Mouse (Mus musculus): ENCODE measurements around the gene Grip2.
A peak's percentile ranks its signal among the peaks of the same experiment; 100 is the strongest.

Gene Grip2

GRCm38 (mm10) chr6:91827016-91827570 is at the start of gene Grip2:
Gene Grip2, minus strand, starts transcription at chr6:91827250.
- no peak for DNase-seq (ENCODE audit: low read depth, low spot score)

- DNase-seq (ENCODE audit: low read depth, low spot score) = no peak
Observed at GRCm38 (mm10) chr6:91872781-91873180, 45.7 kb upstream of the Grip2 start.

GRCm38 (mm10) chr6:91868091-91868490 is 41.0 kb upstream of the Grip2 start:
- no peak for DNase-seq (ENCODE audit: low read depth, low spot score)

GRCm38 (mm10) chr6:91865601-91866000 is 38.6 kb upstream of the Grip2 start:
- DNase-seq (ENCODE audit: low read depth, low spot score) = no peak

- no peak for DNase-seq (ENCODE audit: low read depth, low spot score)
Observed at GRCm38 (mm10) chr6:91864595-91864994, 37.5 kb upstream of the Grip2 start.

GRCm38 (mm10) chr6:91862848-91863247 is 35.8 kb upstream of the Grip2 start:
- DNase-seq (ENCODE audit: low read depth, low spot score) = no peak

- DNase-seq (ENCODE audit: low read depth, low spot score) = no peak
Observed at GRCm38 (mm10) chr6:91858339-91858738, 31.3 kb upstream of the Grip2 start.

- peak; percentile 66 for DNase-seq (ENCODE audit: low read depth, low spot score)
Observed at GRCm38 (mm10) chr6:91852550-91852949, 25.5 kb upstream of the Grip2 start.

- DNase-seq (ENCODE audit: low read depth, low spot score) = no peak
Observed at GRCm38 (mm10) chr6:91843628-91844153, 16.6 kb upstream of the Grip2 start.

- no peak for DNase-seq (ENCODE audit: low read depth, low spot score)
Observed at GRCm38 (mm10) chr6:91842897-91843627, 16.0 kb upstream of the Grip2 start.

GRCm38 (mm10) chr6:91839010-91839871 is 12.2 kb upstream of the Grip2 start:
- peak; percentile 75 for DNase-seq (ENCODE audit: low read depth, low spot score)

GRCm38 (mm10) chr6:91832863-91833440 is 5.9 kb upstream of the Grip2 start:
- no peak for DNase-seq (ENCODE audit: low read depth, low spot score)

- DNase-seq (ENCODE audit: low read depth, low spot score) = no peak
Observed at GRCm38 (mm10) chr6:91827926-91828325, 876 bp upstream of the Grip2 start.

- DNase-seq (ENCODE audit: low read depth, low spot score) = no peak
Observed at GRCm38 (mm10) chr6:91818271-91818670, 8.8 kb downstream of the Grip2 start.

- DNase-seq (ENCODE audit: low read depth, low spot score) = no peak
Observed at GRCm38 (mm10) chr6:91815976-91816375, 11.1 kb downstream of the Grip2 start.

GRCm38 (mm10) chr6:91813611-91814010 is 13.4 kb downstream of the Grip2 start:
- no peak for DNase-seq (ENCODE audit: low read depth, low spot score)

GRCm38 (mm10) chr6:91810007-91810406 is 17.0 kb downstream of the Grip2 start:
- DNase-seq (ENCODE audit: low read depth, low spot score) = no peak

- no peak for DNase-seq (ENCODE audit: low read depth, low spot score)
Observed at GRCm38 (mm10) chr6:91808022-91808421, 19.0 kb downstream of the Grip2 start.

- no peak for DNase-seq (ENCODE audit: low read depth, low spot score)
Observed at GRCm38 (mm10) chr6:91807169-91807568, 19.9 kb downstream of the Grip2 start.

GRCm38 (mm10) chr6:91804177-91804576 is 22.9 kb downstream of the Grip2 start:
- no peak for DNase-seq (ENCODE audit: low read depth, low spot score)

- DNase-seq (ENCODE audit: low read depth, low spot score) = no peak
Observed at GRCm38 (mm10) chr6:91798496-91798895, 28.6 kb downstream of the Grip2 start.

GRCm38 (mm10) chr6:91796736-91797135 is 30.3 kb downstream of the Grip2 start:
- DNase-seq (ENCODE audit: low read depth, low spot score) = no peak
